Mouse (Mus musculus): Measurements from ENCODE around the gene Zbtb2.

Gene Zbtb2

GRCm38 (mm10) chr10:4386609-4387591, 1.0 kb downstream of the Zbtb2 start:
- peak; percentile 87 for DNase-seq (ENCODE audit: low read depth, low spot score)

GRCm38 (mm10) chr10:4384244-4384643, 3.7 kb downstream of the Zbtb2 start:
- no peak for DNase-seq (ENCODE audit: low read depth, low spot score)

GRCm38 (mm10) chr10:4380748-4381147, 7.2 kb downstream of the Zbtb2 start:
- no peak for DNase-seq (ENCODE audit: low read depth, low spot score)

GRCm38 (mm10) chr10:4376931-4377330, 11.0 kb downstream of the Zbtb2 start:
- no peak for DNase-seq (ENCODE audit: low read depth, low spot score)

- no peak for DNase-seq (ENCODE audit: low read depth, low spot score)
Observed at GRCm38 (mm10) chr10:4376461-4376860, 11.4 kb downstream of the Zbtb2 start.

- no peak for DNase-seq (ENCODE audit: low read depth, low spot score)
Observed at GRCm38 (mm10) chr10:4375267-4375666, 12.6 kb downstream of the Zbtb2 start.

- no peak for DNase-seq (ENCODE audit: low read depth, low spot score)
Observed at GRCm38 (mm10) chr10:4374734-4375133, 13.2 kb downstream of the Zbtb2 start.

- DNase-seq (ENCODE audit: low read depth, low spot score) = no peak
Observed at GRCm38 (mm10) chr10:4374239-4374638, 13.7 kb downstream of the Zbtb2 start.

- no peak for DNase-seq (ENCODE audit: low read depth, low spot score)
Observed at GRCm38 (mm10) chr10:4373558-4373957, 14.3 kb downstream of the Zbtb2 start.

- peak; percentile 34 for DNase-seq (ENCODE audit: low read depth, low spot score)
Observed at GRCm38 (mm10) chr10:4372011-4372410, 15.9 kb downstream of the Zbtb2 start.

GRCm38 (mm10) chr10:4370105-4370504, 17.8 kb downstream of the Zbtb2 start:
- no peak for DNase-seq (ENCODE audit: low read depth, low spot score)

GRCm38 (mm10) chr10:4364618-4365017, 23.3 kb downstream of the Zbtb2 start:
- DNase-seq (ENCODE audit: low read depth, low spot score) = no peak

- DNase-seq (ENCODE audit: low read depth, low spot score) = no peak
Observed at GRCm38 (mm10) chr10:4357435-4357834, 30.5 kb downstream of the Zbtb2 start.

GRCm38 (mm10) chr10:4356640-4357039, 31.3 kb downstream of the Zbtb2 start:
- no peak for DNase-seq (ENCODE audit: low read depth, low spot score)

- DNase-seq (ENCODE audit: low read depth, low spot score) = no peak
Observed at GRCm38 (mm10) chr10:4355882-4356451, 31.9 kb downstream of the Zbtb2 start.

GRCm38 (mm10) chr10:4354371-4355260, 33.3 kb downstream of the Zbtb2 start:
- DNase-seq (ENCODE audit: low read depth, low spot score) = no peak

- DNase-seq (ENCODE audit: low read depth, low spot score) = no peak
Observed at GRCm38 (mm10) chr10:4347591-4347990, 40.3 kb downstream of the Zbtb2 start.

GRCm38 (mm10) chr10:4347136-4347492, 40.8 kb downstream of the Zbtb2 start:
- DNase-seq (ENCODE audit: low read depth, low spot score) = no peak

- DNase-seq (ENCODE audit: low read depth, low spot score) = peak; percentile 33
Observed at GRCm38 (mm10) chr10:4346489-4347135, 41.3 kb downstream of the Zbtb2 start.

- DNase-seq (ENCODE audit: low read depth, low spot score) = peak; percentile 19
Observed at GRCm38 (mm10) chr10:4341430-4341829, 46.5 kb downstream of the Zbtb2 start.

- DNase-seq (ENCODE audit: low read depth, low spot score) = no peak
Observed at GRCm38 (mm10) chr10:4338863-4339461, 48.9 kb downstream of the Zbtb2 start.
